Comparison of ENCODE assay signal across 23 mouse cellular contexts in the genomic region with DNA sequence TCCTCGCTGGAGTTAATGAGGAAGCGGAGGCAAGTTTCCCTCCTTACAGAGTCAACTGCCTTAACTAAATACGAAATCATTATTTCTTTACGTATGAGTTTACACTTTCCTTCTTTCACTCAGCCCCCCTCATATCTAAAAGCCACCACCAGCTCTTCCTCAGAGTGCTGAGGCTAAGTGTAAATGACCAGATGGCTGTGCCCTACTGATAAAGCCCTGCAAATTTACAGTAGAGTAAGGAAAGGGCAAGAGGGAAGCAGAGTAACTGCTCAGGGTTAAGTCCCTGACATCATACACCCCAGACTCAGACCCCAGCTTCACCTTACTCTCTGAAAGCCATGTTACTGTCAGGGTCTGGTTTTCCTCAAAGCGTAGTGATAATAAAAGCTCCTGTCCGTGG. TPM values are rescaled to one million over a fixed set of nuclear protein-coding genes. Genes with fewer than 3 reads are reported as not detected.
A peak's percentile ranks its signal among the peaks of the same experiment; 100 is the strongest.
DNase-seq lines count a peak whose midpoint lies in the region; ATAC-seq lines count a peak whose summit lies in the region.
"Had no signal": no experiment of that assay in that cellular context is flagged by ENCODE, and none has a peak within 500 bp of the region (broad histone marks: within the 10 kb centered on the region; RNA-seq: fewer than 3 reads in every experiment).

No protein-coding gene starts in this region.

- peaks cover 10% of the 10 kb centered on the region for H3K4me1 ChIP-seq in heart, embryonic 11.5 days (ENCODE audit: control insufficient read depth, insufficient read depth, low read length)
- H3K4me1 ChIP-seq: embryonic facial prominence, embryonic 15.5 days; hindbrain, embryonic 13.5 days had no signal

- H3K9ac ChIP-seq in heart, embryonic 11.5 days (ENCODE audit: low read depth, low read length) = no peak overlapping the region
- H3K9ac ChIP-seq: embryonic facial prominence, embryonic 15.5 days; heart, embryonic 12.5 days; hindbrain, embryonic 13.5 days had no signal

- H3K4me3 ChIP-seq in heart, embryonic 11.5 days (ENCODE audit: low read depth, low read length) = no peak overlapping the region
- H3K4me3 ChIP-seq: embryonic facial prominence, embryonic 15.5 days; erythroblast, embryonic 14.5 days; forebrain, embryonic 10.5 days; gastrocnemius, adult 2 months; heart, embryonic 12.5 days; hindbrain, embryonic 13.5 days had no signal

- no peak for DNase-seq in heart, postnatal 25 days (ENCODE audit: low spot score)
- DNase-seq in MEL-GATA-1-ER (ENCODE audit: extremely low read depth, low read depth) = peak; percentile 47
- no peak for DNase-seq in retina, embryonic 14.5 days (ENCODE audit: low spot score)
- no peak for DNase-seq in left cerebral cortex, adult 8-10 months (ENCODE audit: low spot score in 2 of 2)
- DNase-seq: adrenal gland, adult 8-10 months; cerebellum, adult 11-12 months; cerebellum, adult 9-10 months; cerebellum, postnatal 25 days; gastrocnemius, adult 2 months; gastrocnemius, postnatal 25 days; heart, postnatal 4 days had no signal

- H3K36me3 ChIP-seq in heart, embryonic 11.5 days (ENCODE audit: control insufficient read depth, insufficient read depth, low read length) = no peaks in the 10 kb centered on the region
- H3K36me3 ChIP-seq: embryonic facial prominence, embryonic 15.5 days; forebrain, embryonic 10.5 days; heart, embryonic 12.5 days; hindbrain, embryonic 13.5 days had no signal

- peak overlapping the region; percentile 14; the same call in 1 of the 2 replicates for H3K4me2 ChIP-seq in heart, embryonic 11.5 days
- H3K4me2 ChIP-seq: embryonic facial prominence, embryonic 15.5 days; heart, embryonic 12.5 days; hindbrain, embryonic 13.5 days had no signal

- ATAC-seq in heart, embryonic 11.5 days (replicated peaks; ENCODE audit: insufficient number of reproducible peaks, low FRiP score, low TSS enrichment) = peak; percentile 63
- peak; percentile 83 for ATAC-seq in common myeloid progenitor, adult 5-6 weeks (replicated peaks; ENCODE audit: low read depth, poor library complexity, severe bottlenecking)
- peak; percentile 63 for ATAC-seq in megakaryocyte progenitor cell, adult 5-6 weeks (replicated peaks; ENCODE audit: poor library complexity)
- ATAC-seq: forebrain, embryonic 14.5 days; hindbrain, postnatal 0 days had no signal

- no peaks in the 10 kb centered on the region for H3K9me3 ChIP-seq in heart, embryonic 11.5 days (replicated peaks; ENCODE audit: control insufficient read depth, low read length)
- H3K9me3 ChIP-seq: embryonic facial prominence, embryonic 15.5 days; forebrain, embryonic 10.5 days; heart, embryonic 12.5 days; hindbrain, embryonic 13.5 days had no signal

- 23% methylated on average over 6 of the region's 6 CpGs for WGBS in heart, embryonic 11.5 days (ENCODE audit: insufficient replicate concordance)

- intact Hi-C loops in heart, postnatal 25 days (cut with DNase I) = no loop called here

- H3K27me3 ChIP-seq in heart, embryonic 11.5 days (ENCODE audit: control insufficient read depth, insufficient read depth, low read length) = peaks cover 6% of the 10 kb centered on the region; the same call in 1 of the 2 replicates
- H3K27me3 ChIP-seq: CH12.LX; embryonic facial prominence, embryonic 15.5 days; heart, embryonic 12.5 days; hindbrain, embryonic 13.5 days had no signal

- H3K27ac ChIP-seq in heart, embryonic 11.5 days (ENCODE audit: low read depth, low read length) = no peak overlapping the region
- H3K27ac ChIP-seq: embryonic facial prominence, embryonic 15.5 days; forebrain, embryonic 10.5 days; gastrocnemius, adult 2 months; hindbrain, embryonic 13.5 days; hindbrain, postnatal 0 days had no signal

RNA-seq across cellular contexts. Expression of a gene that starts 22.4 kb away (rescaled TPM):
- 0.65 and 1.0 TPM in 2 replicates for polyA plus RNA-seq in heart, embryonic 11.5 days (2014; fragmentation: Nextera tagmentation; extraction: Ambion mirVana)
- 1 to 10 TPM; 1.1 to 1.4 TPM for total RNA-seq in heart, postnatal 25 days (2021)
- total RNA-seq in common myeloid progenitor, adult 5-6 weeks (2017) = not detected in 2 replicates
- total RNA-seq in megakaryocyte progenitor cell, adult 5-6 weeks (2015) = not detected in 2 replicates
- total RNA-seq in megakaryocyte progenitor cell, adult 5-6 weeks (2017) = under 0.01 TPM in 1 of 2 replicates, not detected in the other
- under 1 TPM; 0.02 to 0.15 (median 0.13) TPM for total RNA-seq in left cerebral cortex, adult 8-10 months (2022)
- total RNA-seq: gastrocnemius, adult 2 months; gastrocnemius, postnatal 25 days; granulocyte monocyte progenitor cell, adult 5-6 weeks had no signal
- polyA plus RNA-seq: erythroblast, embryonic 14.5 days had no signal
